Mouse (Mus musculus): ENCODE measurements at regions not wholly inside any gene's neighbourhood (a gene's known extent, or its start where the extent isn't known, plus 50 kb on each side); places are given as distances from the start of the nearest gene placed in this dataset.
"Not testable (repeated sequence)": the region's sequence is repeated elsewhere in the genome, so short reads cannot be mapped to it uniquely, and the experiment has no call there.

- Histone ChIP-seq H3K27me3 (replicated peaks) (no peaks in the 10 kb centered on the region), H3K4me2 (no peak overlapping the region), H3K4me1 (no peaks in the 10 kb centered on the region), H3K4me3 (no peak overlapping the region), H3K9ac (no peak overlapping the region), H3K9me3 (no peaks in the 10 kb centered on the region), H3K27ac (replicated peaks) (no peak overlapping the region), H3K36me3 (no peaks in the 10 kb centered on the region)
- 29% methylated on average over 6 of the region's 6 CpGs for WGBS
- ATAC-seq (ENCODE audit: extremely low read depth, insufficient number of reproducible peaks, low FRiP score, low TSS enrichment), result no peak
Observed at GRCm38 (mm10) chr13:6836351-6837074, 187.9 kb upstream of the Pfkp start.

DNA sequence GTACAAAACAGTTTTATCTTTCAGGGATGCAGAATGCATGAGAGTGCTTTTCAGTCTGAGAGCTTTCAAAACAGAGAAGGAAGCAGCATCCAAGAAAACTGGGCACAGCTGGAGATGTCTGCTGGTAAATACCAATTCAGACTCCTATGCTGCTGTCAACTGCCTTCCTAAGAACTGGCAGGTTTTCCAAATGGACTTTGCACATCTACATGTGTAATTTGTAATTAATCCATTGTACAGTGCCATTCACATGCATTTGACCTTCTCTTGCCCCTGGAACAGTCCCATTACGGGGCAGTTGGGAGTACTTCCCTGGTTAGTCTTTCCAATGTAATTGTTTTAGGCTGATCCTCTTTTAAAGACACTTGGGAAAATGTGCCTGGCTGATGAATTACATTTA is 181.3 kb upstream of the Pfkp start:
- Histone ChIP-seq H3K4me3 (no peak overlapping the region), H3K9ac (no peak overlapping the region), H3K4me1 (no peaks in the 10 kb centered on the region), H3K27ac (replicated peaks) (no peak overlapping the region), H3K4me2 (no peak overlapping the region), H3K9me3 (no peaks in the 10 kb centered on the region), H3K36me3 (no peaks in the 10 kb centered on the region), H3K27me3 (replicated peaks) (no peaks in the 10 kb centered on the region)
- no peak for ATAC-seq (ENCODE audit: extremely low read depth, insufficient number of reproducible peaks, low FRiP score, low TSS enrichment)
- 90% methylated on average over 1 of the region's 1 CpGs for WGBS

GRCm38 (mm10) chr13:6829346-6829745 is 180.8 kb upstream of the Pfkp start:
- H3K9me3 ChIP-seq, result no peaks in the 10 kb centered on the region
- no peak overlapping the region for H3K9ac ChIP-seq
- H3K4me1 ChIP-seq, result no peaks in the 10 kb centered on the region
- no peak overlapping the region for H3K4me3 ChIP-seq
- no peak overlapping the region for H3K27ac ChIP-seq (replicated peaks)
- H3K4me2 ChIP-seq, result no peak overlapping the region
- no peak for ATAC-seq (ENCODE audit: extremely low read depth, insufficient number of reproducible peaks, low FRiP score, low TSS enrichment)
- WGBS, result 80% methylated on average over 5 of the region's 5 CpGs
- no peaks in the 10 kb centered on the region for H3K27me3 ChIP-seq (replicated peaks)
- no peaks in the 10 kb centered on the region for H3K36me3 ChIP-seq

GRCm38 (mm10) chr13:6828601-6829330 is 180.2 kb upstream of the Pfkp start:
- ATAC-seq (ENCODE audit: extremely low read depth, insufficient number of reproducible peaks, low FRiP score, low TSS enrichment); H3K27me3 ChIP-seq (replicated peaks); H3K27ac ChIP-seq (replicated peaks); H3K4me2 ChIP-seq; H3K9ac ChIP-seq; H3K36me3 ChIP-seq; H3K9me3 ChIP-seq; H3K4me3 ChIP-seq; H3K4me1 ChIP-seq: not testable (repeated sequence)
- 72% methylated on average over 8 of the region's 8 CpGs for WGBS

DNA sequence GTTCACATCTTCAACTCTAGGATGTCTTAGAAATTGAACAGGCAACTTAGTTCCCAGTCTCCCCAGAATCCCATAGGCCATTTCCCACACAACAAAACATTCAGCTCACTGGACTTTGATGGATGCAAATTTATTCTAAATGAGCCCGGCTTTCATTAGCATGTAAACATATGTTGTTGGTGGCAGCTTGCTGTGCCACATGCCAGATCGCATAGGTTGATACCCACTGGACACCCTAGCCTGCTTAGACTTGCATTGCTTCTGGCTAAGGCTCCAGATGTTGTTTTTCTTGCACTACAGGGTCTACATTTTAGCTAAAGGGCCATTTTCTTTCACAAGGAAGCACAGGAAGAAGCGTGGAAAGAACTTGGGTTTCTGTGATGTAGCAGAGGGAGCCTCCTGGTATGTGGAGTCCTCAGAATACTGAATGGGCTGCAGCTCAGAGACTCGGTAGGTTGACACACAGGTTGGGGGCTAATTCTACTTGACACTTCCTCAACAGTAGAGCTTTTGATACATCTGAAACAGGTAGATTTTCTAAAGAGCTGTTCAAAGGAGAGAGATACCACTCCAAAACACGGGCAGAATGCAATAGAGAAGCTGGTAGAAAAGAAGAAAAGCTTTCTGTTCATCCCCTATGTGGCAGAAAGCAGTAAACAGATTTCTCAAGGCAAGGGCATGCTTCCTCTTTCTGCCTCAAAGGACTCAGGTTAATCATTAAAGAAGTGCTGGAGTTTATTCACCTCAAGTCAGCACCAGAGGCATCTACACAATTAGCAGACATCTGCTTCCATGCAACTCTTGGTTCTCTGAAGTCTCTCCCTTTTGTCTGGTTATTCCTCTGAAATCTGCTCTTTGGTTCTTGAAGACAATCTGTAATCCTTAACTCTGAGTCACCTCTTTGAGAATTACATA is 153.9 kb upstream of the Pfkp start:
- Histone ChIP-seq H3K9me3 (no peaks in the 10 kb centered on the region), H3K4me2 (no peak overlapping the region), H3K36me3 (no peaks in the 10 kb centered on the region), H3K27ac (replicated peaks) (no peak overlapping the region), H3K9ac (no peak overlapping the region), H3K4me1 (no peaks in the 10 kb centered on the region), H3K4me3 (no peak overlapping the region), H3K27me3 (replicated peaks) (no peaks in the 10 kb centered on the region)
- 69% methylated on average over 5 of the region's 5 CpGs for WGBS
- ATAC-seq (ENCODE audit: extremely low read depth, insufficient number of reproducible peaks, low FRiP score, low TSS enrichment), result no peak

DNA sequence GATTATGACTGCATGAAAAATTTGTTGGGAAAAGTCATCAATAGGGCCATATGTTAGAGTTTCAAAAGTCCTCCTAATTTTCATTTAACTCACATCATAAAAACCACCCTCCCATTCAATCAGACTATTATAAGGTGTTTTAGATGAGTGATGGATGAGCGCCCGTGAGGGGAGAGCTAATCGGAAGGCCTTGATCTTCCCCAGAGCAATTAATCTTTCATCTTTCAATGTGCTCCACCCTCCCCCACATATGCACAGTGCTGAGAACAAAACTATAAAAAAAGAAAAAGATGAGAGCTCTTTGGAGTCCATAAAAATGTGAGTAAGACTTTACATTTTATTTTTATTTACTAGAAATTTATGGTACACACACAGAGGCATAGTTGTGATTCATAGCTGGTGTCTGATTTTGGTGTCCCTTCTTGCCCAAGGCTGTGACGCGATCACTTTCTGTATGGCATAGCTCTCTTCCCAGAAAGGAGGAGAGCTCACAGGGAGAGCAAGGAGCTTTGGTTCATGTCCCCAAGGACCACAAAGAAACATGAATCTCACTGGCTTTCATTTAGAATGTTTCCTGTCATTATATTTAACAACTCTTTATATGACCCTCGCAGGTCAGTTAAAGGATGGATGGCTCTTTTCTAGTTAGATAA is 119.5 kb upstream of the Pfkp start:
- no peak for ATAC-seq (ENCODE audit: extremely low read depth, insufficient number of reproducible peaks, low FRiP score, low TSS enrichment)
- Histone ChIP-seq H3K27me3 (replicated peaks) (no peaks in the 10 kb centered on the region), H3K36me3 (no peaks in the 10 kb centered on the region), H3K4me1 (no peaks in the 10 kb centered on the region), H3K27ac (replicated peaks) (no peak overlapping the region), H3K9me3 (no peaks in the 10 kb centered on the region), H3K4me2 (no peak overlapping the region), H3K4me3 (no peak overlapping the region), H3K9ac (no peak overlapping the region)
- WGBS, result 83% methylated on average over 6 of the region's 6 CpGs

GRCm38 (mm10) chr13:6757151-6757550 is 108.6 kb upstream of the Pfkp start:
- 81% methylated on average over 1 of the region's 1 CpGs for WGBS
- no peaks in the 10 kb centered on the region for H3K9me3 ChIP-seq
- no peak for ATAC-seq (ENCODE audit: extremely low read depth, insufficient number of reproducible peaks, low FRiP score, low TSS enrichment)
- no peak overlapping the region for H3K27ac ChIP-seq (replicated peaks)
- no peaks in the 10 kb centered on the region for H3K27me3 ChIP-seq (replicated peaks)
- no peaks in the 10 kb centered on the region for H3K36me3 ChIP-seq
- no peak overlapping the region for H3K4me2 ChIP-seq
- no peak overlapping the region for H3K4me3 ChIP-seq
- no peak overlapping the region for H3K9ac ChIP-seq
- H3K4me1 ChIP-seq, result no peaks in the 10 kb centered on the region

GRCm38 (mm10) chr13:6751599-6751998 is 103.0 kb upstream of the Pfkp start:
- Histone ChIP-seq H3K27me3 (replicated peaks) (no peaks in the 10 kb centered on the region), H3K36me3 (no peaks in the 10 kb centered on the region), H3K4me2 (no peak overlapping the region), H3K27ac (replicated peaks) (no peak overlapping the region), H3K9ac (no peak overlapping the region), H3K9me3 (no peaks in the 10 kb centered on the region), H3K4me1 (no peaks in the 10 kb centered on the region), H3K4me3 (no peak overlapping the region)
- WGBS, result 73% methylated on average over 5 of the region's 5 CpGs
- ATAC-seq (ENCODE audit: extremely low read depth, insufficient number of reproducible peaks, low FRiP score, low TSS enrichment), result no peak

DNA sequence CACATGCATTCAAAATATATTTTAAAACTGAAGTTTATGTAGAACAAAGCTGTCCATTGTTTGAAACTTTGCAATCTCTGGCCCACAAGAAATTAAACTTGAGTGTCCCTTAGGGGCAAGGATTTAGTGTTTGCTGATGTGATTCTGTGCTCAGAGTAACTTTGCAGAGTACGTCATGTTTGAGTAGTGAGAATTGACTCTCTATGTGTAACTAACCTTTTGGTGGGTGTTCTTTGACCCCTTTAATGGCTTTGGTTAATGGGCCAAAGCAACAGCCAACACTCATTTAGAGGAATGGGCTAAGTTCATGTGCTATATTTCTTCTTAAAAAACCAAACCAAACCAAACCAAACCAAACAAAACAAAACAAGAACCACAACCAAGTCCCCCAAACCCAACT is 102.6 kb upstream of the Pfkp start:
- WGBS, result 72% methylated on average over 1 of the region's 1 CpGs
- Histone ChIP-seq H3K4me1 (no peaks in the 10 kb centered on the region), H3K36me3 (no peaks in the 10 kb centered on the region), H3K27me3 (replicated peaks) (no peaks in the 10 kb centered on the region), H3K27ac (replicated peaks) (no peak overlapping the region), H3K4me2 (no peak overlapping the region), H3K4me3 (no peak overlapping the region), H3K9me3 (no peaks in the 10 kb centered on the region), H3K9ac (no peak overlapping the region)
- no peak for ATAC-seq (ENCODE audit: extremely low read depth, insufficient number of reproducible peaks, low FRiP score, low TSS enrichment)

- H3K4me2 ChIP-seq, result no peak overlapping the region
- 66% methylated on average over 4 of the region's 4 CpGs for WGBS
- no peak for ATAC-seq (ENCODE audit: extremely low read depth, insufficient number of reproducible peaks, low FRiP score, low TSS enrichment)
Observed at GRCm38 (mm10) chr13:6741916-6742315, 93.3 kb upstream of the Pfkp start.

DNA sequence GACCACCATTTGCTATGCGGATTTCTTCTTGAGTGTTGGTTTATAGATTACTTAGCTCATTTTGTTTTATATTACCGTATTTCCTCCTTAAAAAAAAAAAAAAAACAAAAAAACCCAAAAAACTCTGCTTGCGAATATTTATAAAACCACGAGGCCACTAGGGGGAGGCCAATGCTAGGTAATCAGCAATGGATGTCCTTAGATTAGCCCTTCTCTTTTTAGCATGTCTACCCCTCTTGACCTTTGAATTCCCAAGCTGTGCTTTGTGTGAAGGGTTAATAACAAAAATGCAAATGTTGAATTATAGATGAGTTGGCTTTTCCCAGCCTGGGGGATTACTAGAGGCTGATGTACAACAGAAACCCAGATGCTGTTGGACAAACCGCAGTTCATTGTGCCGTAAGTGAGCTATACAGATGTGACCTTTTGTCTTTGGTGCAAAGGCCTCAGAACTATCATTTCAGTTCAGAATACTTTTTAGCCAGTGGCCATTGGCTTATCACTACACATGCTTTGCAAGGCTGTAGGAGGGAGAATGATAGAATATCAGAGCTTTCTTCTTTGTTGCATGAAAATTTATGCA is 88.5 kb upstream of the Pfkp start:
- Histone ChIP-seq H3K4me1 (no peaks in the 10 kb centered on the region), H3K27me3 (replicated peaks) (no peaks in the 10 kb centered on the region), H3K36me3 (no peaks in the 10 kb centered on the region), H3K4me2 (no peak overlapping the region), H3K9ac (no peak overlapping the region), H3K27ac (replicated peaks) (no peak overlapping the region), H3K4me3 (no peak overlapping the region), H3K9me3 (no peaks in the 10 kb centered on the region)
- WGBS, result 61% methylated on average over 6 of the region's 6 CpGs
- no peak for ATAC-seq (ENCODE audit: extremely low read depth, insufficient number of reproducible peaks, low FRiP score, low TSS enrichment)

More at GRCm38 (mm10) chr13:6741916-6742315, 93.3 kb upstream of the Pfkp start:
- H3K27me3 ChIP-seq (replicated peaks), result no peaks in the 10 kb centered on the region
- H3K4me1 ChIP-seq, result no peaks in the 10 kb centered on the region
- H3K9me3 ChIP-seq, result no peaks in the 10 kb centered on the region
- no peak overlapping the region for H3K27ac ChIP-seq (replicated peaks)
- no peak overlapping the region for H3K9ac ChIP-seq
- no peak overlapping the region for H3K4me3 ChIP-seq
- no peaks in the 10 kb centered on the region for H3K36me3 ChIP-seq

All from heart, embryonic 13.5 days (tissue).